Mouse (Mus musculus) neural tube, embryonic 11.5 days (tissue): ENCODE measurements around the gene Gal3st3. TPM values are rescaled to one million over a fixed set of nuclear protein-coding genes. Genes with fewer than 3 reads are reported as not detected.

Source experiments
- ATAC-seq: fragments of 200-750 bp; cut with Nextera tagmentation; 2 replicates; pipeline ENCODE4 v1.8.0; 2017; ENCODE audit warnings: moderate number of reproducible peaks, mild to moderate bottlenecking, moderate TSS enrichment, moderate library complexity; ENCODE audit not compliant: insufficient read depth, low FRiP score, low TSS enrichment
- DNase-seq: peaks from one replicate; pipeline ENCODE4 v3.0.0-alpha.2; 2015; ENCODE audit warnings: low spot score
- H3K27ac ChIP-seq: fragments of 300-500 bp; sonication (generic); 2 replicates; pipeline ENCODE4 v1.5.1; 2014; ENCODE audit warnings: low read depth, mild to moderate bottlenecking, low read length
- H3K27me3 ChIP-seq: fragments of 300-500 bp; sonication (generic); 2 replicates; pipeline ENCODE4 v1.6.1; 2014; ENCODE audit warnings: mild to moderate bottlenecking, low read length, mixed read lengths; ENCODE audit not compliant: control insufficient read depth, insufficient read depth
- H3K36me3 ChIP-seq: fragments of 300-500 bp; sonication (generic); 2 replicates; pipeline ENCODE4 v1.6.1; 2014; ENCODE audit warnings: mild to moderate bottlenecking, low read length, moderate library complexity, mixed read lengths; ENCODE audit not compliant: control insufficient read depth, insufficient read depth
- H3K4me1 ChIP-seq: fragments of 300-500 bp; sonication (generic); 2 replicates; pipeline ENCODE4 v1.6.1; 2014; ENCODE audit warnings: low read length, mixed read lengths; ENCODE audit not compliant: control insufficient read depth, insufficient read depth
- H3K4me2 ChIP-seq: fragments of 300-500 bp; sonication (generic); 2 replicates; pipeline ENCODE4 v1.6.1; 2014; ENCODE audit warnings: low read depth, mild to moderate bottlenecking, moderate library complexity
- H3K4me3 ChIP-seq: fragments of 300-500 bp; sonication (generic); 2 replicates; pipeline ENCODE4 v1.5.1; 2014; ENCODE audit warnings: low read depth, low read length
- H3K9ac ChIP-seq: fragments of 300-500 bp; sonication (generic); 2 replicates; pipeline ENCODE4 v1.6.1; 2014; ENCODE audit warnings: mild to moderate bottlenecking, low read length
- H3K9me3 ChIP-seq: fragments of 300-500 bp; sonication (generic); 2 replicates; pipeline ENCODE4 v1.6.1; 2016; ENCODE audit warnings: low read length; ENCODE audit not compliant: control insufficient read depth
- WGBS: fragments of 180-500 bp; shearing (Covaris S2); extraction: QIAGEN DNeasy Blood & Tissue Kit; methylation state at CpG from one replicate; pipeline ENCODE4 v1.1.7; 2014; 5-methylcytosine and 5-hydroxymethylcytosine counted together
- polyA plus RNA-seq: library from polyadenylated mRNA; unstranded; fragments of >200 nt; fragmentation: Nextera tagmentation; extraction: Ambion mirVana; gene quantifications from 2 replicates; pipeline ENCODE4 v1.2.1, GENCODE M21; 2014

Gal3st3 gene
- polyA plus RNA-seq, 1 experiment from 2014 or later, result 17.8 TPM

- no peaks in the 10 kb centered on the region for H3K27me3 ChIP-seq
- H3K36me3 ChIP-seq, result peaks cover 13% of the 10 kb centered on the region
- H3K9ac ChIP-seq, result peak within 1 kb of the TSS; percentile 88
- peak within 1 kb of the TSS; percentile 68 for H3K27ac ChIP-seq
- H3K4me1 ChIP-seq, result peaks cover 14% of the 10 kb centered on the region
- peak; percentile 87 for ATAC-seq
- DNase-seq, result peak; percentile 95
- WGBS, result 1% methylated on average over 83 of the region's 97 CpGs
- H3K4me2 ChIP-seq, result peak within 1 kb of the TSS; percentile 96
- H3K9me3 ChIP-seq, result no peaks in the 10 kb centered on the region
- peak within 1 kb of the TSS; percentile 88 for H3K4me3 ChIP-seq
Measured at GRCm38 (mm10) chr19:5272801-5273733, 25.1 kb upstream of the Gal3st3 start, which contains the start of gene Pacs1. Pacs1 (minus strand) TSS chr19:5273119.

- WGBS, result 83% methylated on average over 4 of the region's 4 CpGs
- no peaks in the 10 kb centered on the region for H3K27me3 ChIP-seq
- H3K4me2 ChIP-seq, result no peak overlapping the region
- no peak for ATAC-seq
- peak overlapping the region; percentile 68; the same call in 1 of the 2 replicates for H3K27ac ChIP-seq
- no peak overlapping the region for H3K4me3 ChIP-seq
- no peak for DNase-seq
- peaks cover 17% of the 10 kb centered on the region for H3K36me3 ChIP-seq
- H3K9me3 ChIP-seq, result no peaks in the 10 kb centered on the region
- H3K9ac ChIP-seq, result no peak overlapping the region
- H3K4me1 ChIP-seq, result peaks cover 14% of the 10 kb centered on the region
Measured at GRCm38 (mm10) chr19:5273916-5274315, 24.2 kb upstream of the Gal3st3 start.

- WGBS, result 95% methylated on average over 13 of the region's 13 CpGs
- peaks cover 23% of the 10 kb centered on the region for H3K36me3 ChIP-seq
Measured at GRCm38 (mm10) chr19:5274641-5275040, 23.5 kb upstream of the Gal3st3 start.

GRCm38 (mm10) chr19:5275736-5276135, 22.4 kb upstream of the Gal3st3 start:
- DNase-seq, result no peak
- Histone ChIP-seq H3K27ac (no peak overlapping the region), H3K4me3 (no peak overlapping the region), H3K27me3 (no peaks in the 10 kb centered on the region), H3K9me3 (no peaks in the 10 kb centered on the region), H3K36me3 (peaks cover 25% of the 10 kb centered on the region), H3K9ac (no peak overlapping the region), H3K4me2 (no peak overlapping the region), H3K4me1 (peaks cover 14% of the 10 kb centered on the region)
- no peak for ATAC-seq
- 94% methylated on average over 5 of the region's 5 CpGs for WGBS

More at GRCm38 (mm10) chr19:5274641-5275040, 23.5 kb upstream of the Gal3st3 start:
- H3K27me3 ChIP-seq, result no peaks in the 10 kb centered on the region
- H3K9ac ChIP-seq, result no peak overlapping the region
- H3K27ac ChIP-seq, result no peak overlapping the region
- no peak overlapping the region for H3K4me3 ChIP-seq
- H3K9me3 ChIP-seq, result no peaks in the 10 kb centered on the region
- no peak for DNase-seq
- no peak for ATAC-seq
- no peak overlapping the region for H3K4me2 ChIP-seq
- H3K4me1 ChIP-seq, result peaks cover 14% of the 10 kb centered on the region

GRCm38 (mm10) chr19:5276531-5276930, 21.6 kb upstream of the Gal3st3 start:
- ATAC-seq (no peak), DNase-seq (no peak)
- Histone ChIP-seq H3K27ac (no peak overlapping the region), H3K36me3 (peaks cover 28% of the 10 kb centered on the region), H3K4me1 (peaks cover 11% of the 10 kb centered on the region), H3K27me3 (no peaks in the 10 kb centered on the region), H3K4me3 (no peak overlapping the region), H3K4me2 (no peak overlapping the region), H3K9me3 (no peaks in the 10 kb centered on the region), H3K9ac (no peak overlapping the region)
- 90% methylated on average over 2 of the region's 2 CpGs for WGBS

- Histone ChIP-seq H3K4me2 (no peak overlapping the region), H3K9me3 (no peaks in the 10 kb centered on the region), H3K4me1 (peaks cover 5% of the 10 kb centered on the region), H3K27me3 (no peaks in the 10 kb centered on the region), H3K27ac (no peak overlapping the region), H3K4me3 (no peak overlapping the region), H3K9ac (no peak overlapping the region), H3K36me3 (peaks cover 28% of the 10 kb centered on the region)
- DNase-seq (no peak), ATAC-seq (no peak)
- 85% methylated on average over 3 of the region's 3 CpGs for WGBS
Measured at GRCm38 (mm10) chr19:5277140-5277539, 21.0 kb upstream of the Gal3st3 start.

GRCm38 (mm10) chr19:5278381-5278780, 19.8 kb upstream of the Gal3st3 start:
- H3K36me3 ChIP-seq, result peaks cover 30% of the 10 kb centered on the region
- ATAC-seq, result no peak

GRCm38 (mm10) chr19:5294972-5295735, 3.0 kb upstream of the Gal3st3 start, which contains the start of gene Sf3b2:
Sf3b2 (minus strand) TSS chr19:5295455.
- Histone ChIP-seq H3K4me3 (peak within 1 kb of the TSS; percentile 87), H3K27me3 (no peaks in the 10 kb centered on the region), H3K9me3 (no peaks in the 10 kb centered on the region), H3K4me2 (peak within 1 kb of the TSS; percentile 54), H3K9ac (peak within 1 kb of the TSS; percentile 89), H3K4me1 (peaks cover 8% of the 10 kb centered on the region; the same call in 1 of the 2 replicates), H3K36me3 (peaks cover 11% of the 10 kb centered on the region), H3K27ac (peak within 1 kb of the TSS; percentile 66)
- ATAC-seq (peak; percentile 95), DNase-seq (peak; percentile 97)
- WGBS, result under 1% methylated on average over 46 of the region's 46 CpGs

More at GRCm38 (mm10) chr19:5278381-5278780, 19.8 kb upstream of the Gal3st3 start:
- Histone ChIP-seq H3K9me3 (no peaks in the 10 kb centered on the region), H3K4me1 (peaks cover 4% of the 10 kb centered on the region; the same call in 1 of the 2 replicates), H3K9ac (no peak overlapping the region), H3K4me2 (no peak overlapping the region), H3K27me3 (no peaks in the 10 kb centered on the region), H3K27ac (no peak overlapping the region), H3K4me3 (no peak overlapping the region)
- DNase-seq, result no peak
- 79% methylated on average over 8 of the region's 8 CpGs for WGBS
